Mouse (Mus musculus) liver, adult 2 months (tissue): Measurements from ENCODE around the gene Hhat.

Source experiments
- CTCF ChIP-seq: fragments of 200-500 bp; IDR thresholded peaks from 2 replicates; pipeline ENCODE4 v1.5.1; 2011; ENCODE audit warnings: low read depth, low read length, control low read depth
- POLR2A ChIP-seq: fragments of 200-500 bp; IDR thresholded peaks from 2 replicates; pipeline ENCODE4 v1.6.1; 2011; ENCODE audit warnings: low read length, control low read depth; ENCODE audit not compliant: insufficient read depth; ENCODE audit errors: extremely low read depth

DNA sequence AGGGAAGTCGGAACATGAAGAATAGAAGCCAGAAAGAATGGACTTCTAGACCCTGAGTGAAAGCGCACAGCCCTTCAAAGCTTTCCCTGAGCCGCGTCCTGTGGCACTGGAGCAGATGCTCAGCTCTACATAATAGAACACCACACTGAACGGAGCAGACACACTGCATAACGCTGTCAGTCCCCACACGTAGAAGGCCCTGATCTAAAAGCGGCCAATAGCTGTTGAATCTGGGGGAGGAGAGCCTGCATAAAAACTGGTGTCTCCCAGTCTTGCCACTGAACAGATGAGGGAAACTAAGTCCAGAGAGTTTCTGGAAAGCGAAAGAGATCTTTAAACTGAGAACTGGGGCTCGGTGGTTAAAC is 911 bp downstream of the Hhat start:
- TF ChIP-seq CTCF (no peak), POLR2A (no peak)
